Comparison of ENCODE assay signal across 9 mouse cellular contexts in the genomic region with DNA sequence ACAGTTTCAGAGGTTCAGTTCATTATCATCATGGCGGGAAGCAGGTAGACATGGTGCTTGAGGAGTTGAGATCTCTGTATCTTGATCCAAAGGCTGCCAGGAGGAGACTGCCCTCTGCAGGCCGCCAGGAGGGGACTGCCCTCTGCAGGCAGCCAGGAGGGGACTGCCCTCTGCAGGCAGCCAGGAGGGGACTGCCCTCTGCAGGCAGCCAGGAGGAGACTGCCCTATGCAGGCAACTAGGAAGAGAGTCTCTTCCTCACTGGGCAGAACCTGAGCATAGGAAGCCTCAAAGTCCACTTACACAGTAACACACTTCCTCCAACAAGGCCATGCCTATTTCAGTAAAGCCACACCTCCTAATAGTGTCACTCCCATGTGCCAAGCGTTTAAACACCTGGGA.
A peak's percentile ranks its signal among the peaks of the same experiment; 100 is the strongest.
DNase-seq lines count a peak whose midpoint lies in the region; ATAC-seq and TF ChIP-seq lines count a peak whose summit lies in the region.
"Had no signal": no experiment of that assay in that cellular context is flagged by ENCODE, and none has a peak within 500 bp of the region (broad histone marks: within the 10 kb centered on the region; RNA-seq: fewer than 3 reads in every experiment).

No protein-coding gene starts in this region.

- TF ChIP-seq CTCF in intestine, postnatal 0 days (IDR thresholded peaks at IDR 0.05; ENCODE audit: low read depth), result peak; percentile 80

- H3K9me3 ChIP-seq in intestine, postnatal 0 days (ENCODE audit: control insufficient read depth), result no peaks in the 10 kb centered on the region

- no peaks in the 10 kb centered on the region for H3K36me3 ChIP-seq in intestine, postnatal 0 days (ENCODE audit: control insufficient read depth, insufficient read depth)

- DNase-seq in cerebellum, adult 18-20 months, result peak; percentile 26 to 29
- DNase-seq in cerebellum, postnatal 36 days, result no peak
- peak; percentile 44 for DNase-seq in ovary, postnatal 36 days (ENCODE audit: low spot score)
- DNase-seq in ovary, postnatal 10 days (ENCODE audit: low spot score), result no peak
- DNase-seq in thymus, postnatal 14 days, result peak; percentile 31
- DNase-seq in natural killer cell, adult 2 months (ENCODE audit: low spot score in 2 of 2), result no peak
- no peak for DNase-seq in heart, adult 8-10 months (ENCODE audit: low spot score)

- H3K4me3 ChIP-seq in intestine, postnatal 0 days (ENCODE audit: low read depth, low read length), result no peak overlapping the region

- H3K9ac ChIP-seq in intestine, postnatal 0 days (ENCODE audit: low read depth, low read length), result no peak overlapping the region

- no peak overlapping the region for H3K27ac ChIP-seq in intestine, postnatal 0 days (ENCODE audit: low read depth, low read length)
- H3K27ac ChIP-seq: macrophage had no signal

- WGBS in intestine, postnatal 0 days, result 51% methylated on average over 3 of the region's 3 CpGs

- no peaks in the 10 kb centered on the region for H3K27me3 ChIP-seq in intestine, postnatal 0 days (replicated peaks; ENCODE audit: control insufficient read depth, insufficient read depth, low read length)

- peak; percentile 83 for ATAC-seq in intestine, postnatal 0 days

- no peaks in the 10 kb centered on the region for H3K4me1 ChIP-seq in intestine, postnatal 0 days (replicated peaks; ENCODE audit: control insufficient read depth, insufficient read depth, low read length)

- no peak overlapping the region for H3K4me2 ChIP-seq in intestine, postnatal 0 days (replicated peaks; ENCODE audit: low read depth)

Comparison
In these comparisons a context has a peak if more than half of its experiments do, and no peak if none do; other contexts are left out.
1. DNase-seq: peak in cerebellum, adult 18-20 months (2 of 2), ovary, postnatal 36 days (single experiment) and thymus, postnatal 14 days (single experiment); none in cerebellum, postnatal 36 days (0 of 2), ovary, postnatal 10 days (single experiment), natural killer cell, adult 2 months (0 of 2) and heart, adult 8-10 months (single experiment).